9 mouse cellular contexts compared by ENCODE assay signal in the genomic region with DNA sequence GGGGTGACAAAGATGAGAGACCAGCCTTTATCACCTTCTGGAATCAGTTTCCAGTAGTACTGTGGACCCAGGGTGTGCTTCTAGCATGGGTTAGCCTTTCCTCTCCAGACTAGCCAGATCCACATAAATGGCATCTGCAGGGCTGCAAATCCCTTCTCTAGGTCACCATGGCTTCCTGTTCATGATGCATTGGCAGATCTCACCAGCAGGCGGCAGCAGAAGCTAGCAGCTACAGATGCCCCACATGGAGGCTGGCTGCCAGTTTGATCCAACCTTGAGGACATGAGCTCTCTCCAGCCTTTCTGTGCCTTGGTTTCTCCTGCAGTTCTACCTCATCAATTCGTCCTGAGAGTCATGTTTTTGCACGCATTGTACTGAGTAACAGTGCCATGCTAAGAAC. TPM values are rescaled to one million over a fixed set of nuclear protein-coding genes. Genes with fewer than 3 reads are reported as not detected.
DNase-seq lines count a peak whose midpoint lies in the region; ATAC-seq and TF ChIP-seq lines count a peak whose summit lies in the region.
"Had no signal": no experiment of that assay in that cellular context is flagged by ENCODE, and none has a peak within 500 bp of the region (broad histone marks: within the 10 kb centered on the region; RNA-seq: fewer than 3 reads in every experiment).

No protein-coding gene starts in this region.

- H3K9me3 ChIP-seq in heart, embryonic 12.5 days (replicated peaks): no peaks in the 10 kb centered on the region
- H3K9me3 ChIP-seq in intestine, embryonic 16.5 days (ENCODE audit: control insufficient read depth, low read length): no peaks in the 10 kb centered on the region
- no peaks in the 10 kb centered on the region for H3K9me3 ChIP-seq in midbrain, embryonic 14.5 days (ENCODE audit: control insufficient read depth, low read length)
- H3K9me3 ChIP-seq: midbrain, embryonic 12.5 days had no signal

- H3K4me1 ChIP-seq in heart, embryonic 12.5 days (replicated peaks): no peaks in the 10 kb centered on the region
- no peaks in the 10 kb centered on the region for H3K4me1 ChIP-seq in bone marrow macrophage, adult 2 months (ENCODE audit: control insufficient read depth, insufficient read depth, low read length)
- no peaks in the 10 kb centered on the region for H3K4me1 ChIP-seq in intestine, embryonic 16.5 days (ENCODE audit: control insufficient read depth, insufficient read depth, low read length)
- no peaks in the 10 kb centered on the region for H3K4me1 ChIP-seq in midbrain, embryonic 14.5 days (ENCODE audit: control insufficient read depth, insufficient read depth, low read length)
- H3K4me1 ChIP-seq: midbrain, embryonic 12.5 days had no signal

- no peaks in the 10 kb centered on the region for H3K27me3 ChIP-seq in heart, embryonic 12.5 days (replicated peaks)
- no peaks in the 10 kb centered on the region for H3K27me3 ChIP-seq in intestine, embryonic 16.5 days (replicated peaks; ENCODE audit: control insufficient read depth, insufficient read depth, low read length)
- H3K27me3 ChIP-seq in midbrain, embryonic 14.5 days (ENCODE audit: control insufficient read depth, insufficient read depth, low read length): no peaks in the 10 kb centered on the region
- H3K27me3 ChIP-seq: midbrain, embryonic 12.5 days had no signal

- peak; percentile 59 for TF ChIP-seq CTCF in bone marrow macrophage, adult 2 months (IDR thresholded peaks at IDR 0.05; ENCODE audit: low read depth, low read length)

- no peaks in the 10 kb centered on the region for H3K36me3 ChIP-seq in heart, embryonic 12.5 days
- H3K36me3 ChIP-seq in intestine, embryonic 16.5 days (ENCODE audit: control insufficient read depth, insufficient read depth, low read length): no peaks in the 10 kb centered on the region
- no peaks in the 10 kb centered on the region for H3K36me3 ChIP-seq in midbrain, embryonic 14.5 days (ENCODE audit: control insufficient read depth, insufficient read depth, low read length)
- H3K36me3 ChIP-seq: midbrain, embryonic 12.5 days had no signal

- intact Hi-C loops in left cerebral cortex, postnatal 14 days (cut with DNase I): no loop called here

- H3K4me2 ChIP-seq in heart, embryonic 12.5 days: no peak overlapping the region
- no peak overlapping the region for H3K4me2 ChIP-seq in intestine, embryonic 16.5 days (ENCODE audit: low read depth, low read length)
- no peak overlapping the region for H3K4me2 ChIP-seq in midbrain, embryonic 14.5 days (ENCODE audit: low read length)
- H3K4me2 ChIP-seq: midbrain, embryonic 12.5 days had no signal

- peak; percentile 59 to 82 for DNase-seq in heart, adult 18-20 months
- DNase-seq in left cerebral cortex, postnatal 14 days (ENCODE audit: low spot score in 2 of 2): peak; percentile 78 to 84
- DNase-seq in midbrain, embryonic 14.5 days: peak; percentile 81
- peak; percentile 28 for DNase-seq in telencephalon, adult 2 months (ENCODE audit: low read depth, low spot score)

- no peak overlapping the region for H3K27ac ChIP-seq in heart, embryonic 12.5 days (ENCODE audit: poor library complexity, severe bottlenecking)
- no peak overlapping the region for H3K27ac ChIP-seq in bone marrow macrophage, adult 2 months (ENCODE audit: insufficient read depth, low read depth, low read length)
- no peak overlapping the region for H3K27ac ChIP-seq in intestine, embryonic 16.5 days (ENCODE audit: low read length)
- no peak overlapping the region for H3K27ac ChIP-seq in midbrain, embryonic 14.5 days (replicated peaks; ENCODE audit: low read depth, low read length)
- H3K27ac ChIP-seq: midbrain, embryonic 12.5 days had no signal

- TF ChIP-seq POLR2A in bone marrow macrophage, adult 2 months (IDR thresholded peaks at IDR 0.05; ENCODE audit: borderline replicate concordance, low read depth, low read length): no peak

- no peak overlapping the region for H3K4me3 ChIP-seq in heart, embryonic 12.5 days
- H3K4me3 ChIP-seq in bone marrow macrophage, adult 2 months (ENCODE audit: insufficient read depth, low read length): no peak overlapping the region
- no peak overlapping the region for H3K4me3 ChIP-seq in intestine, embryonic 16.5 days (ENCODE audit: low read length)
- no peak overlapping the region for H3K4me3 ChIP-seq in midbrain, embryonic 14.5 days (replicated peaks; ENCODE audit: low read depth, low read length)
- H3K4me3 ChIP-seq: midbrain, embryonic 12.5 days had no signal

- no peak for ATAC-seq in heart, embryonic 12.5 days (ENCODE audit: insufficient number of reproducible peaks, low FRiP score)
- peak; percentile 67; the same call in 1 of the 2 replicates for ATAC-seq in erythroid progenitor cell, adult 5-6 weeks (replicated peaks; ENCODE audit: low FRiP score, poor library complexity, severe bottlenecking)
- ATAC-seq in intestine, embryonic 16.5 days: peak; percentile 65
- no peak for ATAC-seq in midbrain, embryonic 14.5 days (ENCODE audit: low FRiP score, low TSS enrichment)

- WGBS in heart, embryonic 12.5 days: 31% methylated on average over 3 of the region's 3 CpGs
- WGBS in intestine, embryonic 16.5 days: 28% methylated on average over 3 of the region's 3 CpGs
- WGBS in midbrain, embryonic 14.5 days: 31% methylated on average over 3 of the region's 3 CpGs

- no peak overlapping the region for H3K9ac ChIP-seq in heart, embryonic 12.5 days
- H3K9ac ChIP-seq in intestine, embryonic 16.5 days (ENCODE audit: low read depth, low read length): no peak overlapping the region
- H3K9ac ChIP-seq in midbrain, embryonic 14.5 days (replicated peaks; ENCODE audit: low read length): no peak overlapping the region
- H3K9ac ChIP-seq: midbrain, embryonic 12.5 days had no signal

RNA-seq across cellular contexts. Expression of gene Rbp1, which starts 13.6 kb away (rescaled TPM):
- total RNA-seq in heart, adult 18-20 months (2021): 1 to 10 TPM; 6.7 to 7.7 TPM
- polyA plus RNA-seq in heart, embryonic 12.5 days (2016; fragmentation: Nextera tagmentation; extraction: Ambion mirVana): 60.3 and 64.1 TPM in 2 replicates
- polyA plus RNA-seq in bone marrow macrophage, adult 2 months (2012; ENCODE audit: insufficient read depth, insufficient read length, missing spikeins): 0.31 and 0.35 TPM in 2 replicates
- total RNA-seq in erythroid progenitor cell, adult 5-6 weeks (2015; ENCODE audit: low replicate concordance): 2.9 TPM in 1 of 2 replicates, not detected in the other
- 1.2 and 2.0 TPM in 2 replicates for total RNA-seq in erythroid progenitor cell, adult 5-6 weeks (2017; ENCODE audit: low replicate concordance)
- 42.9 and 51.5 TPM in 2 replicates for polyA plus RNA-seq in intestine, embryonic 16.5 days (2015; fragmentation: Nextera tagmentation; extraction: Ambion mirVana)
- total RNA-seq in left cerebral cortex, postnatal 14 days (2021): 1 to 10 TPM; 6.7 to 6.8 TPM
- polyA plus RNA-seq in midbrain, embryonic 14.5 days (2014; fragmentation: Nextera tagmentation; extraction: Ambion mirVana): 15.4 and 26.1 TPM in 2 replicates

Comparison
In these comparisons a context has a peak if more than half of its experiments do, and no peak if none do; other contexts are left out.
1. DNase-seq: peak in every context shown above with its lines; median percentile 81 in left cerebral cortex, postnatal 14 days; 81 in midbrain, embryonic 14.5 days; 70 in heart, adult 18-20 months; 28 in telencephalon, adult 2 months.
2. ATAC-seq: peak in erythroid progenitor cell, adult 5-6 weeks (single experiment) and intestine, embryonic 16.5 days (single experiment); none in heart, embryonic 12.5 days (single experiment) and midbrain, embryonic 14.5 days (single experiment).
3. RNA of gene Rbp1, which starts 13.6 kb away (polyA plus RNA-seq): 60.3 to 64.1 TPM in heart, embryonic 12.5 days, 42.9 to 51.5 TPM in intestine, embryonic 16.5 days and 15.4 to 26.1 TPM in midbrain, embryonic 14.5 days; 0.31 to 0.35 TPM in bone marrow macrophage, adult 2 months; every median in the first group is over 10 times any median in the second.